Comparison of ENCODE assay signal across 8 mouse cellular contexts in genomic region chr3:89226900-89227299, GRCm38 (mm10). TPM values are rescaled to one million over a fixed set of nuclear protein-coding genes. Genes with fewer than 3 reads are reported as not detected.
DNase-seq lines count a peak whose midpoint lies in the region; ATAC-seq and TF ChIP-seq lines count a peak whose summit lies in the region.

Mtx1 (minus strand) TSS chr3:89227088.

- intact Hi-C loops in left cerebral cortex, adult 2 months (cut with DNase I), result no loop called here

- peak in 1 of 2 experiments; percentile 20 for DNase-seq in left cerebral cortex, adult 2 months (ENCODE audit: extremely low spot score in 1 of 2, low spot score in 2 of 2)
- DNase-seq in left cerebral cortex, adult 9 months (ENCODE audit: low spot score in 2 of 2), result no peak
- no peak for DNase-seq in layer of hippocampus, postnatal 10 days (ENCODE audit: low spot score in 2 of 2)
- DNase-seq in embryo, embryonic 9.5 days (ENCODE audit: extremely low spot score), result no peak
- no peak for DNase-seq in lung, postnatal 14 days

- H3K4me2 ChIP-seq in midbrain, embryonic 13.5 days (replicated peaks), result peak within 1 kb of the TSS; percentile 83

- no peaks in the 10 kb centered on the region for H3K4me1 ChIP-seq in bone marrow, adult 2 months (ENCODE audit: control insufficient read depth, insufficient read depth, low read length)
- peaks cover 70% of the 10 kb centered on the region for H3K4me1 ChIP-seq in midbrain, embryonic 13.5 days (replicated peaks)

- no peak for TF ChIP-seq POLR2A in bone marrow, adult 2 months (IDR thresholded peaks at IDR 0.05; ENCODE audit: borderline replicate concordance, control insufficient read depth, low read depth, low read length)

- ATAC-seq in granulocyte monocyte progenitor cell, adult 5-6 weeks (replicated peaks; ENCODE audit: poor library complexity, severe bottlenecking), result no peak
- no peak for ATAC-seq in midbrain, embryonic 13.5 days

- H3K36me3 ChIP-seq in midbrain, embryonic 13.5 days, result peaks cover 19% of the 10 kb centered on the region

- no peaks in the 10 kb centered on the region for H3K27me3 ChIP-seq in midbrain, embryonic 13.5 days

- H3K4me3 ChIP-seq in left cerebral cortex, adult 2 months, result peak within 1 kb of the TSS; percentile 53
- H3K4me3 ChIP-seq in bone marrow, adult 2 months (replicated peaks; ENCODE audit: control insufficient read depth, low read depth, low read length), result no peak within 1 kb of the TSS
- H3K4me3 ChIP-seq in midbrain, embryonic 13.5 days (replicated peaks), result peak within 1 kb of the TSS; percentile 68

- H3K9me3 ChIP-seq in midbrain, embryonic 13.5 days, result no peaks in the 10 kb centered on the region

- H3K9ac ChIP-seq in midbrain, embryonic 13.5 days (replicated peaks), result peak within 1 kb of the TSS; percentile 85

- peak within 1 kb of the TSS; percentile 82 for H3K27ac ChIP-seq in left cerebral cortex, adult 2 months
- no peak within 1 kb of the TSS for H3K27ac ChIP-seq in bone marrow, adult 2 months (ENCODE audit: control insufficient read depth, insufficient read depth, low read depth, low read length, poor library complexity)
- peak within 1 kb of the TSS; percentile 97 for H3K27ac ChIP-seq in midbrain, embryonic 13.5 days

- no peak for TF ChIP-seq CTCF in left cerebral cortex, adult 2 months (IDR thresholded peaks at IDR 0.05)
- TF ChIP-seq CTCF in bone marrow, adult 2 months (IDR thresholded peaks at IDR 0.05; ENCODE audit: control insufficient read depth, insufficient read depth, low read length), result no peak

- WGBS in bone marrow, adult 2 months, result 13% methylated on average over 20 of the region's 21 CpGs
- 2% methylated on average over 21 of the region's 21 CpGs for WGBS in midbrain, embryonic 13.5 days

RNA-seq across cellular contexts. Expression of gene Mtx1, which starts in this region (rescaled TPM):
- total RNA-seq in left cerebral cortex, adult 2 months (2021), result 10 to 100 TPM; 96.2 to 99.9 TPM
- polyA plus RNA-seq in bone marrow, adult 2 months (2011; ENCODE audit: insufficient read depth, insufficient read length, low replicate concordance, missing spikeins), result 33.9 and 66.4 TPM in 2 replicates
- total RNA-seq in granulocyte monocyte progenitor cell, adult 5-6 weeks (2014; fragmentation: Nextera tagmentation), result 78.6 and 102 TPM in 2 replicates
- total RNA-seq in granulocyte monocyte progenitor cell, adult 5-6 weeks (2017), result 76.4 and 114 TPM in 2 replicates
- 100 to 1,000 TPM in 1 of 2 experiments, 10 to 100 TPM in 1; 92.8 to 109 TPM for total RNA-seq in layer of hippocampus, postnatal 10 days (2021)
- 158 and 165 TPM in 2 replicates for polyA plus RNA-seq in midbrain, embryonic 13.5 days (2015; fragmentation: Nextera tagmentation; extraction: Ambion mirVana)
